Mouse (Mus musculus) liver, embryonic 11.5 days (tissue): ENCODE measurements around the gene Ahdc1. TPM values are rescaled to one million over a fixed set of nuclear protein-coding genes. Genes with fewer than 3 reads are reported as not detected.

Experiments
- ATAC-seq: fragments of 200-750 bp; cut with Nextera tagmentation; replicated peaks from 2 replicates; pipeline ENCODE4 v1.8.0; 2017; ENCODE audit warnings: moderate number of reproducible peaks, mild to moderate bottlenecking, moderate TSS enrichment, moderate library complexity; ENCODE audit not compliant: low FRiP score
- DNase-seq: peaks from one replicate; pipeline ENCODE4 v3.0.0-alpha.2; 2017; ENCODE audit warnings: low spot score
- H3K27ac ChIP-seq: fragments of 300-500 bp; sonication (generic); 2 replicates; pipeline ENCODE4 v1.5.1; 2014; ENCODE audit warnings: mild to moderate bottlenecking, low read depth, low read length, control low read depth
- H3K27me3 ChIP-seq: fragments of 300-500 bp; sonication (generic); replicated peaks from 2 replicates; pipeline ENCODE4 v1.6.1; 2014; ENCODE audit warnings: low read length, mixed read lengths; ENCODE audit not compliant: control insufficient read depth, insufficient read depth
- H3K36me3 ChIP-seq: fragments of 300-500 bp; sonication (generic); 2 replicates; pipeline ENCODE4 v1.6.1; 2014; ENCODE audit warnings: mild to moderate bottlenecking, low read length, moderate library complexity, mixed read lengths; ENCODE audit not compliant: control insufficient read depth, insufficient read depth
- H3K4me1 ChIP-seq: fragments of 300-500 bp; sonication (generic); replicated peaks from 2 replicates; pipeline ENCODE4 v1.6.1; 2014; ENCODE audit warnings: low read length, mixed read lengths; ENCODE audit not compliant: control insufficient read depth, insufficient read depth
- H3K4me2 ChIP-seq: fragments of 300-500 bp; sonication (generic); 2 replicates; pipeline ENCODE4 v1.6.1; 2014; ENCODE audit warnings: mild to moderate bottlenecking, control low read depth, moderate library complexity
- H3K4me3 ChIP-seq: fragments of 300-500 bp; sonication (generic); 2 replicates; pipeline ENCODE4 v1.5.1; 2014; ENCODE audit warnings: low read depth, low read length, control low read depth
- H3K9ac ChIP-seq: fragments of 300-500 bp; sonication (generic); 2 replicates; pipeline ENCODE4 v1.6.1; 2014; ENCODE audit warnings: low read depth, low read length, control low read depth
- H3K9me3 ChIP-seq: fragments of 300-500 bp; sonication (generic); 2 replicates; pipeline ENCODE4 v1.6.1; 2016; ENCODE audit warnings: low read length, inconsistent platforms, mixed read lengths; ENCODE audit not compliant: control insufficient read depth
- WGBS: fragments of 180-500 bp; shearing (Covaris S2); extraction: QIAGEN DNeasy Blood & Tissue Kit; methylation state at CpG from one replicate; pipeline ENCODE4 v1.1.7; 2014; 5-methylcytosine and 5-hydroxymethylcytosine counted together
- polyA plus RNA-seq: library from polyadenylated mRNA; unstranded; fragments of >200 nt; fragmentation: Nextera tagmentation; extraction: Ambion mirVana; gene quantifications from 2 replicates; pipeline ENCODE4 v1.2.1, GENCODE M21; 2014

The Ahdc1 gene
- polyA plus RNA-seq, 1 experiment from 2014 or later: 6.1 TPM

DNA sequence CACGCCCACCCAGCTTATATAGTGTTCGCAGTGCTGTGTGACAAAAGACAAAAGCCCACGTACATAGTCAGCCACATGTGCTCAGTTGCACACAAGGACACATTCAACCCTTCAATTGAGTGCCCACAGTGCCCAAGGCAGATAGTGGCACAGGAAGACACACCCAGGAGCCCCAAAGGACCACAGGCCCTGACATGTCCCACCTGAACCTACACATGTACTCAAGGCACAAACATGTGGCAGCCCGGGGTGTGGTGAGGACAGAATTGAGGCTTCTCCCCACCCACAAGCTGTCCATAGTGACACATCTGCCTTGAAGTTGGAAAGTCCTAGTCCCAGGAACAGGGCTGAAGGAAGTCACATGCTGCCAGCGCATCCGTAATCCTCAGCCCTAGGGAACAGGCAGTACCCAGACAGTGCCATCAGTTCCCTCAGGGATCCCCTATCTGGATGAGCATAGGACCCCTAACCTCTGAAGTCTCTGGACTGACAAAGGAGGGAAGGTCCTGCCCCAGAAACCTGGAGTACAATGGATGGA is 76.2 kb downstream of the Ahdc1 start:
- H3K9me3 ChIP-seq: no peaks in the 10 kb centered on the region
- H3K27me3 ChIP-seq: peaks cover 20% of the 10 kb centered on the region
- no peak for ATAC-seq
- H3K36me3 ChIP-seq: no peaks in the 10 kb centered on the region
- H3K4me3 ChIP-seq: no peak overlapping the region
- DNase-seq: no peak
- 88% methylated on average over 6 of the region's 6 CpGs for WGBS
- H3K4me2 ChIP-seq: no peak overlapping the region
- H3K9ac ChIP-seq: no peak overlapping the region
- H3K27ac ChIP-seq: peak overlapping the region; percentile 2; the same call in 1 of the 2 replicates
- peaks cover 54% of the 10 kb centered on the region for H3K4me1 ChIP-seq

- H3K4me1 ChIP-seq: peaks cover 59% of the 10 kb centered on the region
- H3K36me3 ChIP-seq: no peaks in the 10 kb centered on the region
- no peak overlapping the region for H3K4me3 ChIP-seq
- H3K27ac ChIP-seq: no peak overlapping the region
- no peak overlapping the region for H3K4me2 ChIP-seq
- DNase-seq (no peak), ATAC-seq (no peak)
- peaks cover 26% of the 10 kb centered on the region for H3K27me3 ChIP-seq
- H3K9ac ChIP-seq: no peak overlapping the region
- 24% methylated on average over 8 of the region's 8 CpGs for WGBS
- no peaks in the 10 kb centered on the region for H3K9me3 ChIP-seq
These were observed 76.8 kb downstream of the Ahdc1 start for GRCm38 (mm10) chr4:133087835-133088234.

DNA sequence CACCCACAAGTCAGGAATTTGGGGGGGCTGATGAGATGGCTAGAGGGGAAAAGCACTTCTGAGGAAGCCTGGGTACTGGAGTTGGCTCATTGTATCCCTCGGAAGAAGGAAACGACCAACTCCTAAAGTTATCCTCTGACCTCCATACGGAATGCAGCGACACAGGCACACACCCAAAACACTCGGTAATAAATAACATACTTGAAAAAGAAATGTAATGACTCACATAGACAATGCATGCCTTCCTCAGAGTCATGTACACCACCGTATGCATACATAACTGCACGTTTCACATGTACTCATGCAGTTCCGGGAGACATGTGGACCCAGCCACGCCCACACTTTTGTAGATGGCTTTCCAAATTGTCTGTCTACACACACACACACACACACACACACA is 78.3 kb downstream of the Ahdc1 start:
- H3K4me2 ChIP-seq: no peak overlapping the region
- H3K4me1 ChIP-seq: peaks cover 69% of the 10 kb centered on the region
- DNase-seq (no peak), ATAC-seq (no peak)
- H3K9me3 ChIP-seq: no peaks in the 10 kb centered on the region
- no peak overlapping the region for H3K27ac ChIP-seq
- peaks cover 39% of the 10 kb centered on the region for H3K27me3 ChIP-seq
- H3K9ac ChIP-seq: no peak overlapping the region
- WGBS: 83% methylated on average over 9 of the region's 9 CpGs
- no peak overlapping the region for H3K4me3 ChIP-seq
- no peaks in the 10 kb centered on the region for H3K36me3 ChIP-seq

DNA sequence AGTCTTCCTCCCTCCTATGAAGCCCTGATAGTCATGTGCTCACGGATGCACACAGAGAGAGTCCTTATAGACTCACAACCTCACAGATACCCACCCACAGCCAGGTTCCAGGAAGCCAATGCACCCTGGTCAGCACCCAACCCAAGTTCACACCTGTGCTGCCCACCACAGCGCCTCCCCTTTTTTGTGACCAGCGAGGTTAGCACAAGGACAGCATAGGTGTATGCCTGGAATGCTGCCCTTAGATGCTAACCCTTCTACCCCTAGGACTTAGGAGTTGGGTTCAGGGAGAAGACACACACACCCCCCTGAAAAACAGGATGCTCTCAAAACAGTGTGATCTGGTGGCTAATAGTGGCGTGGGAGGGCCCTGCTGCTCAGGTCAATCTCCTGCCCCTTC is 78.7 kb downstream of the Ahdc1 start:
- peaks cover 69% of the 10 kb centered on the region for H3K4me1 ChIP-seq
- no peaks in the 10 kb centered on the region for H3K36me3 ChIP-seq
- no peaks in the 10 kb centered on the region for H3K9me3 ChIP-seq
- no peak overlapping the region for H3K9ac ChIP-seq
- WGBS: 78% methylated on average over 4 of the region's 4 CpGs
- no peak overlapping the region for H3K4me3 ChIP-seq
- no peak for DNase-seq
- H3K4me2 ChIP-seq: no peak overlapping the region
- ATAC-seq: no peak
- no peak overlapping the region; the same call in 1 of the 2 replicates for H3K27ac ChIP-seq
- H3K27me3 ChIP-seq: peaks cover 35% of the 10 kb centered on the region

DNA sequence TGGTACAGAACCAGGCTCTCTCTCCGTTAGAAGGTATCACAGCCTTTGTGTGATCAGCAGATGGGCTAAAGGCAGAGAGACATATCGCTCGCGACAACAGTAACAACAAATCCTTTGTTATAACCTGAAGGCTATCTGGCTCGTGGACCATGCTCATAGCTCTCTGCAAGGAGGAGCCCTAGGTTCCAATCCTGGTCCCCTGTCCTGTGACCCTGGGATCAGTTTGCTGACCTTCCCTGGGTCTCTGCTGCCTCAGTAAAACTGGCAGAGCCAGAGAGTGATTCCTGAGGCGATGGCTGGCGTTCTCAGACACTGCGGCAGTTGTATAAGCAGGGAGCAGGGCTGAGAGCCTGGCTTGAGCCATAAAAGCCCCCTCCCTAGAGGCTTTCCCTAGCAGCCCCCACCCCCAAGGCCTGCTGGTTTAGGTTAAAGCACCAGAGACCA is 79.2 kb downstream of the Ahdc1 start:
- ATAC-seq (no peak), DNase-seq (no peak)
- Histone ChIP-seq H3K9me3 (no peaks in the 10 kb centered on the region), H3K27me3 (peaks cover 34% of the 10 kb centered on the region), H3K9ac (no peak overlapping the region), H3K4me1 (peaks cover 69% of the 10 kb centered on the region), H3K4me3 (no peak overlapping the region), H3K27ac (peak overlapping the region; percentile 40), H3K36me3 (no peaks in the 10 kb centered on the region), H3K4me2 (no peak overlapping the region)
- 63% methylated on average over 8 of the region's 8 CpGs for WGBS

DNA sequence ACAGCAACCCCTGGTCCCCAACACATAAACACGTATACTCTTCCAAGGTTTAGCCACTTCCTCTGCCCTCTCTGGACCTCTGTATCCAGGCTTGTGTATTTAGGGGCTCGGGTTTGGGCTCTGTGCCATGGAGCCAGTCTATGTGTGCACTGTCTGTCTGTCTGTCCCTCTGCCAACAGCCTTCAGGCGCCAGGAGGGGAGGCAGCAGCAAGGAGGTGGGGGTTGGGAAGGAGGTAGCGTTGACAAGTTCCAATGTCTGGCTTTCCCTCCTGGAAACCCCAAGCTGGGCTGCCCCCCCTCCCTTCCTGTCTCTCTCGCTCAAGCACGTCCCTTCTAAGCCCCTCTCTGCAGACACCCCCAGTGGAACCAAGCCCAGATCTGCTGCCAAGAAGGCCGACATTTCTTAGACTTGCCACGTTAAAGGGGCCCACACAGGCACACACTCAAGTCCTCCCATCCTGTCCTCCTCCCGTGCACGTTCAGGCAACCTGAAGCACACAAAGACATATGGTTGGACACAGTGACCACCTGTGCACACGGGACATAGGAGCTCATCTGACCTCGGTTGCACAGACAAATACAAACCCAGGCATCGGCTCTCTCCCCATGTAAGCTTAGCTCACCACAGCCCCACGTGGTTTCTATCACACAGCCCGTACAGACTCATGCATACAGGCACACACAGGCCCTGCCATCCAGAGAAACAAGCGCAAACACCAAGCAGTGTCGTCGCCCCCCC is 79.8 kb downstream of the Ahdc1 start:
- Histone ChIP-seq H3K9ac (no peak overlapping the region), H3K4me2 (no peak overlapping the region), H3K4me3 (no peak overlapping the region), H3K9me3 (no peaks in the 10 kb centered on the region), H3K36me3 (no peaks in the 10 kb centered on the region), H3K4me1 (peaks cover 68% of the 10 kb centered on the region), H3K27ac (peak overlapping the region; percentile 40), H3K27me3 (peaks cover 31% of the 10 kb centered on the region)
- DNase-seq (no peak), ATAC-seq (no peak)
- WGBS: 40% methylated on average over 18 of the region's 18 CpGs

DNA sequence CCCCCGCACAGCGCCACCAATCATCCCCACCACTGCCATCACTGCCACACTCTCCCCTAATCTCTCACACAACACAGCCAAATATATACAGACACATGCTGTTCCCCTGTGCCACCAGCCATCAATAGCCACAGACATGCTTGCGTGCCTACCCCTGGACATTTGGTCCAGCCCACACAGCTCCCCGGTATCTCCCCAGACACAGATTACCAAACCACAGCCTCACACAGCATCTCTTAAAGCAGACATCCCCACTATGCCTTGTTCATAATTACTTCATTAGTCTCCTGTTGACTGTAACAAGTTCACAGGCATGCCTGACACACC is 80.4 kb downstream of the Ahdc1 start:
- Histone ChIP-seq H3K9me3 (no peaks in the 10 kb centered on the region), H3K27ac (0 out of 2 replicates have a peak overlapping the region, but pooled peaks have one; percentile 40), H3K4me3 (no peak overlapping the region), H3K27me3 (peaks cover 30% of the 10 kb centered on the region), H3K4me2 (no peak overlapping the region), H3K4me1 (peaks cover 63% of the 10 kb centered on the region), H3K9ac (no peak overlapping the region), H3K36me3 (no peaks in the 10 kb centered on the region)
- DNase-seq: no peak
- 66% methylated on average over 4 of the region's 4 CpGs for WGBS
- ATAC-seq: no peak

- Histone ChIP-seq H3K27me3 (peaks cover 30% of the 10 kb centered on the region), H3K36me3 (no peaks in the 10 kb centered on the region), H3K4me2 (peak overlapping the region; percentile 54), H3K9me3 (no peaks in the 10 kb centered on the region), H3K4me3 (peak overlapping the region; percentile 14; the same call in 1 of the 2 replicates), H3K27ac (peak overlapping the region; percentile 63; the same call in 1 of the 2 replicates), H3K9ac (peak overlapping the region; percentile 44), H3K4me1 (peaks cover 58% of the 10 kb centered on the region)
- no peak for DNase-seq
- WGBS: 7% methylated on average over 18 of the region's 18 CpGs
- ATAC-seq: no peak
These were observed 81.4 kb downstream of the Ahdc1 start for GRCm38 (mm10) chr4:133092453-133092901.

DNA sequence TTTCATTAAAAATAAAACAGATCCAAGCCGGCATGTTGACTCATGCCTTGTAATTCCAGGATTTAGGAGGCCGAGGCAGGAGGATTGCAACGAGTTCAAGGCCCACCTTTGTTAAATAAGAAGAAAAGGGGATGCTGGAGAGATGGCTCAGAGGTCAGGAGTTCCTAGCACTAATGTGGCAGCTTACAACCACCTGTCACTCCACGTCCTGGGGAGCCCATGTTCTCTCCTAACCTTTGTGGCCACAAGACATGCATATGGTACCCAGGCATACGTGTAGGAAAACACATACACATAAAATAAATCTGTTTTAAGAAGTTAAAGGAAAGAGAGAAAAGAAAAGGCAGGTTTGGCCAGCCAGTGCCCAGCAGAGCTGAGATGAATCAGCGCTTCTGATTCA is 82.0 kb downstream of the Ahdc1 start:
- no peaks in the 10 kb centered on the region for H3K9me3 ChIP-seq
- H3K36me3 ChIP-seq: no peaks in the 10 kb centered on the region
- no peak overlapping the region for H3K4me3 ChIP-seq
- peaks cover 52% of the 10 kb centered on the region for H3K4me1 ChIP-seq
- no peak overlapping the region for H3K9ac ChIP-seq
- WGBS: 63% methylated on average over 6 of the region's 6 CpGs
- peak overlapping the region; percentile 71 for H3K27ac ChIP-seq
- DNase-seq (no peak), ATAC-seq (no peak)
- H3K4me2 ChIP-seq: no peak overlapping the region
- peaks cover 30% of the 10 kb centered on the region for H3K27me3 ChIP-seq
